Mouse (Mus musculus) left cerebral cortex, adult 8-10 months (tissue): Measurements from ENCODE around the gene Gimap7. TPM values are rescaled to one million over a fixed set of nuclear protein-coding genes. Genes with fewer than 3 reads are reported as not detected.
"Not testable (repeated sequence)": the region's sequence is repeated elsewhere in the genome, so short reads cannot be mapped to it uniquely, and the experiment has no call there.

Source experiments
- DNase-seq, 2 experiments: peaks; one replicate each; pipeline ENCODE4 v3.0.0; 2022; ENCODE audit warnings: low spot score in 2 of 2
- total RNA-seq, 4 experiments: library from RNA; stranded (reverse); gene quantifications; 2 replicates each; pipeline ENCODE4 v1.2.4; 2022

Gimap7 gene
- not detected for total RNA-seq

GRCm38 (mm10) chr6:48718455-48718854 is at the start of gene Gimap7, which contains the start of gene Gm28053:
TSS of gene Gimap7 (plus strand) at chr6:48718621.
TSS of gene Gm28053 (plus strand) at chr6:48718607.
- DNase-seq, result no peak

- DNase-seq, result no peak
Observed at GRCm38 (mm10) chr6:48669446-48669969, 48.9 kb upstream of the Gimap7 start.

GRCm38 (mm10) chr6:48674291-48675058 is 43.9 kb upstream of the Gimap7 start:
- no peak for DNase-seq

GRCm38 (mm10) chr6:48675400-48675930 is 43.0 kb upstream of the Gimap7 start:
- no peak for DNase-seq

- no peak for DNase-seq
Observed at GRCm38 (mm10) chr6:48675931-48676859, 42.2 kb upstream of the Gimap7 start, which contains the start of gene Gimap9. TSS of gene Gimap9 (plus strand) at chr6:48676129.

GRCm38 (mm10) chr6:48676860-48677415 is 41.5 kb upstream of the Gimap7 start:
- no peak for DNase-seq

GRCm38 (mm10) chr6:48677492-48678345 is 40.7 kb upstream of the Gimap7 start:
- DNase-seq, result no peak

- no peak for DNase-seq
Observed at GRCm38 (mm10) chr6:48678391-48678790, 40.0 kb upstream of the Gimap7 start.

GRCm38 (mm10) chr6:48679701-48680100 is 38.7 kb upstream of the Gimap7 start:
- no peak for DNase-seq

- DNase-seq, result no peak
Observed at GRCm38 (mm10) chr6:48680421-48680820, 38.0 kb upstream of the Gimap7 start.

GRCm38 (mm10) chr6:48681472-48682090 is 36.8 kb upstream of the Gimap7 start:
- no peak for DNase-seq

- DNase-seq, result peak in 1 of 2 experiments; percentile 12
Observed at GRCm38 (mm10) chr6:48682271-48682670, 36.1 kb upstream of the Gimap7 start.

GRCm38 (mm10) chr6:48683263-48683821 is 35.1 kb upstream of the Gimap7 start:
- DNase-seq, result not testable (repeated sequence)

GRCm38 (mm10) chr6:48684319-48684718 is 34.1 kb upstream of the Gimap7 start, which contains the start of gene Gimap4:
TSS of gene Gimap4 (plus strand) at chr6:48684549.
- no peak for DNase-seq

- no peak for DNase-seq
Observed at GRCm38 (mm10) chr6:48684806-48685205, 33.6 kb upstream of the Gimap7 start.

- no peak for DNase-seq
Observed at GRCm38 (mm10) chr6:48685251-48685650, 33.2 kb upstream of the Gimap7 start.

GRCm38 (mm10) chr6:48685694-48686665 is 32.4 kb upstream of the Gimap7 start:
- DNase-seq, result no peak

GRCm38 (mm10) chr6:48687077-48687476 is 31.3 kb upstream of the Gimap7 start:
- DNase-seq, result no peak
